Mouse (Mus musculus): Measurements from ENCODE around the gene Flnc.

Flnc gene

DNA sequence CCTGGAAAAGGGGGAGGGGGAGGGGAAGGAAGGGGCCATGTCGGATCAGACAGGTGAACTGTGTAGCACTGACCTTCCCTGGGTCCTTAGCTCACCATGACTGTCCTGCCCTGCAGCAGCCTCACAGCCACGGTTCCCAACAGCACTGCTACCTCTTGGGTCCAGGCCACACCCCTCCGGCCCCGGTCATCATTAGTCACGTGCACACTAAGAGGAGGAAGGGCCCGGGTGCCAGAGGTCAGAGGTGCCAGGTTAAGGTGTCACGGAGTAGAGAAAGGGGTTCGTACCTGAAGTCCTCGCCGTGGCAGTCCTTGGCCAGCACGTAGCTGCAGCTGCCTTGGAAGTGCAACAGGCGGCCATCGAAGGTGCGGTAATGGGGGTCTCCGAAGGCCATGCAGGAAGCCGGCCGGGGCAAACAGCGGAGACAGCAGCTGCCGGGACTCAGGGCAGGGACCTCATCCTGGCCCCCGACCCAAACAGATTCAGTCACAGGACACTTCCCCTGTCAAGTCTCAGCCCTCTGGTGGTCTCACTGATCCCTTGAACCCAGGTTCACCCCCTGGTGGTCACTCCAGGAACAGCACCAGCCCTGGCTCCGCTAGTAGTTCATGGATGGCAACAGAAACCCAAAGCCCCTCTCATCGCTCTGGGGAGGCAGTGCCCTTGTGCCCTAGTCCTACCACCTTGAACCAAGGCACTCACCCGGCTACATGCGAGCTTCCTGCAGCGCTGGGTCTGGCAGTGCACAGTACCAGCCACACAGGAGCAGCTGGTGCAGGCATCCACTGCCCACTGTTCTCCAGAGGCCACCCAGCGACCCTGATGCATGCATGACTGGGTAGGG is 51.9 kb downstream of the Flnc start:
- DNase-seq (ENCODE audit: low read depth, low spot score): peak; percentile 81

DNA sequence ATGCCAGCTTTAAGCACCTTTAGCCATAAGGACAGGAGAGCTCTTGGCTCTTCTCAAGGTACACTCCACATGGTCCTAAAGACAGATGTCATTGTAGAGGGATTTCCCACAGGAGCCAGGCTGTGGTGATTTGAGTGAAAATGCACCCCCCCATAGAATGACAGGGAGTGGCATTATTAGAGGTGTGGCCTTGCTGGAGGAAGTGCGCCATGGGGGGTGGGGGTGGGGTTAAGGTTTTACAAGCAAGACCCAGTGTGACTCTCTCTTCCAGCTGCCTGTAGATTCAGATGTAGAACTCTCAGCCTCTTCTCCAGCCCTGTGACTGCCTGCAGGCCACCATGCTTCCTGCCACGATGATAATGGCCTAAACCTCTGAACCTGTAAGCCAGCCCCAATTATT is 52.9 kb downstream of the Flnc start:
- DNase-seq (ENCODE audit: low read depth, low spot score): no peak

- DNase-seq (ENCODE audit: low read depth, low spot score): no peak
Observed at GRCm38 (mm10) chr6:29494101-29494500, 61.0 kb downstream of the Flnc start.

DNA sequence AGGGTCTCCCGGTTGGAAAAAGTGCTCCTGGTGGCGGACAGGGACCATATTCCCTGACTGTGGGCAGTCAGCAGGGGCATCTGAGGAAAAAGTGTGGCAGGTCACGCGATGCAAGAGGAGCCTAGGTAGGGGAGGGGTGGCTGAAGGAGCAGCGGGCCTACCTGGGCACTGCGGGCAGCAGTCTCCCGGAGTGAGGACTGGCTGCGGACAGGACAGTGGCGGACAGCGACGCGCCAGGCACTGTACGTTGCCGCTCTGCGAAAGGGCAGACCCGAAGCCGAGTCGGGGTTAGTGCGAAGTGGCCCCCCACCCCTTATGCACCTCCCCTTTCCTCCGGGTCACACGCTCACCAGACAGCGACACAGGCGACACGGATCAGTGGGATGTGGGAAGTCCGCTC is 63.2 kb downstream of the Flnc start:
- no peak for DNase-seq (ENCODE audit: low read depth, low spot score)

DNA sequence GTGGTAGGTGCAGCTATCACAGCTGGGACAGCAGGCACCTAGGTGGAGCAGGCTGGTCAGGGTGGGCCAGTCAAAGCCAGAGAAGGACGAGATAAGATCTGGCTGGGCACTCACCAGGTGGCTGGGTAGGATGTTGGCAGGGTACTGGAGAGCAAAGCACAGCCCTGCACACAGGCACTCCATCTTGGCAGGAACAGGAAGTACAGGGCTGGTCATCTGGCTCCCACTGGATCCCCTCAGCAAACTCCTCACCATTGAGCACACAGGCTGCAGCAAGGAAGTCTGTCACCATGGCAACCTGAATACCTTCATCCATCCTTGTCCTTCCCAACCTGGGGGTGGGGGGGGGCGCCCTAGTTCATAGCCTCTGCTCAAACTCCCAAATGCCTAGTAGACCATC is 64.7 kb downstream of the Flnc start:
- DNase-seq (ENCODE audit: low read depth, low spot score): no peak

DNA sequence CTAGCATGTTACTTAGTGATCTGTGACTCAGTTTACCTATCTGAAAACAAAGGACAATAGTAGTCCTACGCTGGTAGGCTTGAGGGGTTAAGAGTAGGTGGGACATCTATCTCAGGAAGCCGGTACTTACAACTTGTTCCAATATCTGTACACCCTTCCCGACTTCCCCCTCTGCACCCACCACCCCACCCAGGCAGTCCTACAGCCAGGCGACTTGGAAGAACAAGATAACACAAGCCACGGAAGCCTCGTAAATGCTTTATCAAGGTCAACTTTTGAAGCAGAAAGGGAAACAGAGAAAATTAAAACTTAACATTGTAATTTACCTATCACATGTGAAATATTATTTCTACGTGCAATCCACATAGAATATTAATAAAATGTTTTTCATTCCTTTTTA is 67.1 kb downstream of the Flnc start:
- no peak for DNase-seq (ENCODE audit: low read depth, low spot score)

GRCm38 (mm10) chr6:29500810-29501209 is 67.8 kb downstream of the Flnc start:
- no peak for DNase-seq (ENCODE audit: low read depth, low spot score)

DNA sequence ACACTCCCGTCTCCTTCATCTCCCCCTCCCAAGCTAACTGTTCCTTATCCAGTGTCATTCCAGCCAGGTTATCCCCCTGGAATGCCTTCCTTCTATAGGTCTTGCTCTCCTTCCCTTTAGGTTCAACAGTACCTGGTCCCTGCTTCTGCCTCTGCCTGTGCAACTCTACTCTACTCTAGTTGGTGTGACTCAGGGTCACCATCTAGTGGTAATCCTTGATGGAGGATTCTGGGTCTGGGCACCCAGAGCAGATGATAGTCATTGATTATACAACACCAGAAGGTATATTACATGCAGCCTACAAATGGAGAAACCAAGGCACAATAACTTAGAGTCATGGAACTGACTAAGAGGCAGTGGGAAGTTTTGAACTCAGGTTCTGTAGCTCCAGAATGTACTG is 68.5 kb downstream of the Flnc start:
- no peak for DNase-seq (ENCODE audit: low read depth, low spot score)

- DNase-seq (ENCODE audit: low read depth, low spot score): no peak
Observed at GRCm38 (mm10) chr6:29505493-29505892, 72.4 kb downstream of the Flnc start.

GRCm38 (mm10) chr6:29506834-29507233 is 73.8 kb downstream of the Flnc start:
- no peak for DNase-seq (ENCODE audit: low read depth, low spot score)

- DNase-seq (ENCODE audit: low read depth, low spot score): peak; percentile 56
Observed at GRCm38 (mm10) chr6:29507447-29508309, 74.6 kb downstream of the Flnc start, which contains the start of gene Kcp. TSS of gene Kcp (minus strand) at chr6:29507952.

DNA sequence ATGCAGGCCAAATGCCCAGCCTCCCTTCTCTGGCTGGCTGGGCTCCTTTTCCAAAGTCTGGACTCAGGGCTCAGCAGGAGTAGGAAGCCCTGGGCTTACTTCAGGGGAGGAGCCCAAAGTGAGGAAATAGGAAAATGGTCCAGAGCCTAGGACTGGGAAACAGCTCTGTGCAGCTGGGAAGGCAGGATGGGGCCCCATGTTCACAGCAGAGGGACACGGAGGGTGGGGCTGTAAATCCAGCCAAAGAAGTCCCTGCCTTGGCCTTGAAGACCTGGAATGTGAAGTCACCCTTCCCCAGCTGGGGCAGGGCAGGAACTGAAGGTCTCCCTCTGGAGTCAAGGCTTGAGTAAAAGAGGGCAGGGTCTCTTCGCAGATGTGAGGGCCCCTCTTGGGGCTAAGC is 76.0 kb downstream of the Flnc start:
- DNase-seq (ENCODE audit: low read depth, low spot score): no peak

Measured in forelimb bud, embryonic 11.5 days (tissue).